Mouse (Mus musculus) olfactory bulb, adult 2 months (tissue): Measurements from ENCODE around the gene P2rx3.

Experiments
- CTCF ChIP-seq: fragments of 200-500 bp; IDR thresholded peaks from 2 replicates; pipeline ENCODE4 v1.5.1; 2012; ENCODE audit warnings: low read depth, mild to moderate bottlenecking, low read length, moderate library complexity; ENCODE audit not compliant: insufficient read depth
- POLR2A ChIP-seq: fragments of 200-500 bp; IDR thresholded peaks from 2 replicates; pipeline ENCODE4 v1.6.1; 2012; ENCODE audit warnings: mild to moderate bottlenecking, low read depth, low read length, moderate library complexity; ENCODE audit not compliant: insufficient read depth

GRCm38 (mm10) chr2:85029897-85030296 is 7.4 kb downstream of the P2rx3 start:
- TF ChIP-seq CTCF = no peak
- TF ChIP-seq POLR2A = no peak
